Mouse (Mus musculus) liver, postnatal 0 days (tissue): ENCODE measurements around the gene Ccdc74a. TPM values are rescaled to one million over a fixed set of nuclear protein-coding genes. Genes with fewer than 3 reads are reported as not detected.

Experiments
- ATAC-seq: fragments of 200-750 bp; cut with Nextera tagmentation; 2 replicates; pipeline ENCODE4 v1.8.0; 2017; ENCODE audit warnings: mild to moderate bottlenecking, moderate library complexity
- DNase-seq: peaks from one replicate; pipeline ENCODE4 v3.0.0-alpha.2; 2016
- H3K27ac ChIP-seq: fragments of 300-500 bp; sonication (generic); 2 replicates; pipeline ENCODE4 v1.5.1; 2014; ENCODE audit warnings: antibody characterized with exemption, moderate library complexity, mild to moderate bottlenecking, low read depth
- H3K27me3 ChIP-seq: fragments of 300-500 bp; sonication (generic); 2 replicates; pipeline ENCODE4 v1.6.1; 2014; ENCODE audit warnings: low read length, control low read depth, mixed read lengths; ENCODE audit not compliant: insufficient read depth
- H3K36me3 ChIP-seq: fragments of 300-500 bp; sonication (generic); replicated peaks from 2 replicates; pipeline ENCODE4 v1.6.1; 2014; ENCODE audit warnings: mild to moderate bottlenecking, control low read depth, low read length, moderate library complexity, mixed read lengths; ENCODE audit not compliant: insufficient read depth
- H3K4me1 ChIP-seq: fragments of 300-500 bp; sonication (generic); 2 replicates; pipeline ENCODE4 v1.6.1; 2014; ENCODE audit warnings: antibody characterized with exemption, mild to moderate bottlenecking, control low read depth; ENCODE audit not compliant: insufficient read depth
- H3K4me2 ChIP-seq: fragments of 300-500 bp; sonication (generic); 2 replicates; pipeline ENCODE4 v1.6.1; 2014; ENCODE audit warnings: low read depth, mild to moderate bottlenecking, low read length, moderate library complexity, mixed read lengths
- H3K4me3 ChIP-seq: fragments of 300-500 bp; sonication (generic); 2 replicates; pipeline ENCODE4 v1.5.1; 2014; ENCODE audit warnings: low read depth, low read length
- H3K9ac ChIP-seq: fragments of 300-500 bp; sonication (generic); replicated peaks from 2 replicates; pipeline ENCODE4 v1.6.1; 2014; ENCODE audit warnings: mild to moderate bottlenecking, moderate library complexity
- H3K9me3 ChIP-seq: fragments of 300-500 bp; sonication (generic); 2 replicates; pipeline ENCODE4 v1.6.1; 2016; ENCODE audit warnings: mild to moderate bottlenecking, control low read depth, low read length, mixed read lengths
- CTCF ChIP-seq: sonication (generic); IDR thresholded peaks from 2 replicates; pipeline ENCODE4 v1.5.1; 2016; ENCODE audit warnings: antibody characterized with exemption, low read depth
- EP300 ChIP-seq: IDR thresholded peaks from 2 replicates; pipeline ENCODE4 v1.6.1; 2016; ENCODE audit warnings: antibody characterized with exemption, low read depth, mild to moderate bottlenecking
- WGBS: fragments of 180-500 bp; shearing (Covaris S2); extraction: QIAGEN DNeasy Blood & Tissue Kit; methylation state at CpG from one replicate; pipeline ENCODE4 v1.1.7; 2014; ENCODE audit not compliant: insufficient replicate concordance; 5-methylcytosine and 5-hydroxymethylcytosine counted together
- polyA plus RNA-seq: library from polyadenylated mRNA; unstranded; fragments of >200 nt; fragmentation: Nextera tagmentation; extraction: Ambion mirVana; gene quantifications from 2 replicates; pipeline ENCODE4 v1.2.1, GENCODE M21; 2015

Gene Ccdc74a
- polyA plus RNA-seq, 1 experiment from 2014 or later: 3.3 TPM

DNA sequence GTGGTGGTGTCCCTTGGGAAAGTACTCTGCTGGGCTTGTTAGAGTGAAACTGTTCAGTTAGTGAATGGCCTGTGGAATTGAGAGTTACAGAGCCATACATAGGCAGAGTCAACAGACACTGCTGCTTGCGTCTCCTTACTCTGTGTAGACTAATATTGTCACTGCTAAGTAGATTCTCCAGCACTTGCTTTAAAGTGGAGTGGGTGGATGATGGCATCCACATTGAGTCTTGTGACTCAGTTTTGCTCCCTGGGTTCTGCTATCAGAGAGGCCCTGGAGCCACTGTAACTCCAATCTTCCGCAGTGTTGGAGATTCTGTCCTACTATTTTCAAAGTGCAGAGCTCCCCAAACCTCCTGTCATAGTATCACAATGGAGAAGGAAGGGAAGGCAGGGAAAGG is 13.7 kb upstream of the Ccdc74a start:
- H3K9me3 ChIP-seq: no peaks in the 10 kb centered on the region
- peaks cover 65% of the 10 kb centered on the region for H3K36me3 ChIP-seq
- ATAC-seq: no peak
- H3K9ac ChIP-seq: no peak overlapping the region
- H3K4me2 ChIP-seq: no peak overlapping the region
- peaks cover 13% of the 10 kb centered on the region for H3K4me1 ChIP-seq
- H3K27ac ChIP-seq: no peak overlapping the region
- 94% methylated on average over 2 of the region's 2 CpGs for WGBS
- DNase-seq: no peak
- H3K27me3 ChIP-seq: no peaks in the 10 kb centered on the region
- H3K4me3 ChIP-seq: no peak overlapping the region
- TF ChIP-seq CTCF: no peak
- no peak for TF ChIP-seq EP300

DNA sequence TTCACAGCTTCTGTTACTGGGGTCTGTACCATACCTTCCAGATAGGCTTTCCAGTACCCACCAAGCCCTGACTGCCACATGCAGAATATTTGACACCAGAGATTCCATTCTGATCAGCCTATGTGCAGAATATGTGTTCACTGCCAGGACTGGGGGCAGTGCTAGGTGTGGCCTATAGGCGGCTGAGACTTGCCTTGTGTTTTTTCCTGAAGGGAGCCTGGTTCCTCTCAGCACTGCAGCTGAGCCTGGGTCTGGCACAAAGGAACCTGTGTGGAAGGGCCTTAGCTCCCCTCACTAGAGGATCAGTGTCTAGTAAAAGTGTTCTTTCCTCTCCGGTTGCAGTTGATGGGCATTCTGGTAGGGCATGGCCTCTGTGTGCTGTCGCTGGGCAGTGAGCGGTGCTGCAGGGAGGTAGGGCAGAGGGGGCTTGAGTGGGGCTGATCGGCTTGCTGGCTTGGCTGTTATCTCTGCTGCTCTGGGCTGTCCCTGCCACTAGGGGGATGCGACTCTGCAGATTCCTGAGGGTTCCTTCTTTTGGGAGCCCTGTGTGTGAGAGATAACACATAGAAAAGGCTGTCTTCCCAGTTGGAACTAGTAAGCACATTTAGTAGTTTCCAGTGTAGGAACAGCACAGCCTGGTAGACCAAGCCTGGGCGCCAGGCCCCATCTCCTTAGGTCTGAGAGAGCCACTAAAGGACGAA is 12.6 kb upstream of the Ccdc74a start:
- H3K36me3 ChIP-seq: peaks cover 55% of the 10 kb centered on the region
- H3K9me3 ChIP-seq: no peaks in the 10 kb centered on the region
- no peak overlapping the region for H3K4me2 ChIP-seq

DNA sequence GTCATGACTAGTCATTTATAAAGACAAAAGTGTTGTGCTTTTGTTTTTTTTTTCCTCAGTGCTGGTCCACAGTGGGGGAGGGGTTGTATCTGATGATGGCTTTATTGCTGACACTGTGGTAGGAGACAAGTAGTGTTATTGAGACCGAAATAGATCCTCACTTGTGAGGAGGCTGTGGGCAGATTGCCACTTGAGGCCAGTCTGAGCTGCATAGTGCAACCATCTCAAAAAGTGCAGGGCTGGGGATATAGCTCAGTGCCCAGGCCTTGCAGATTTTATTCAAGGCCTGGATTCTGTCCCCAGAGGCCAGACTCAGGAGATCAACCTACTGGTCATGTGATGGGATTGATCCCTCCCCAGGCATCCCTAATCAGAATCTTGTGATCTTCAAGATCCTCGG is 9.4 kb upstream of the Ccdc74a start:
- no peaks in the 10 kb centered on the region for H3K27me3 ChIP-seq
- no peak overlapping the region for H3K4me2 ChIP-seq
- no peak for ATAC-seq
- peaks cover 52% of the 10 kb centered on the region for H3K36me3 ChIP-seq
- no peak overlapping the region for H3K4me3 ChIP-seq
- peaks cover 25% of the 10 kb centered on the region for H3K4me1 ChIP-seq
- H3K9me3 ChIP-seq: no peaks in the 10 kb centered on the region
- TF ChIP-seq EP300 (no peak), CTCF (no peak)
- 71% methylated on average over 2 of the region's 2 CpGs for WGBS
- no peak for DNase-seq
- 0 out of 2 replicates have a peak overlapping the region, but pooled peaks have one; percentile 96 for H3K27ac ChIP-seq
- H3K9ac ChIP-seq: no peak overlapping the region

More for the DNA sequence above, 12.6 kb upstream of the Ccdc74a start:
- H3K27me3 ChIP-seq: no peaks in the 10 kb centered on the region
- H3K4me1 ChIP-seq: peaks cover 16% of the 10 kb centered on the region
- H3K27ac ChIP-seq: no peak overlapping the region
- H3K4me3 ChIP-seq: no peak overlapping the region
- 72% methylated on average over 8 of the region's 8 CpGs for WGBS
- DNase-seq (no peak), ATAC-seq (no peak)
- TF ChIP-seq EP300: no peak
- peak; percentile 66 for TF ChIP-seq CTCF
- H3K9ac ChIP-seq: no peak overlapping the region

DNA sequence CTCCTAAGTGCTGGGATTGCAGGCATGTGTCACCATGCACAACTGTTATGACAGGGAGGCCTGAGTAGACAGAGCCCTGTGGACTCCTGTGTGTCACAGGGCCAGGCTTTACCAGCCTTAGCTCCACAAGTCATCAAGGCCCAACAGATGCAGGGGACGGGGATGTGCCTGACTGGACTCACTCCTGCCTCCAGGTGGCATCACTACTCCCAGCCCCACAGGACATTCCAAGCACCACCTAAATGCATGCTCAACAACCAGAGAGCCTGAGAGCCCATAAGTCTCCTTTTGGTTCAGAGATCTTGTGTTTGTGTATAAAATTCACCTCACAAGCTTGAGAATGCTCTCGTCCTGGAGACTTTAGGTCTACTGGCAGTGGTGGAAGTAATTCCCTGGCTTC is 8.7 kb upstream of the Ccdc74a start:
- peak overlapping the region; percentile 34; the same call in 1 of the 2 replicates for H3K4me2 ChIP-seq
- no peak overlapping the region for H3K4me3 ChIP-seq
- H3K27ac ChIP-seq: peak overlapping the region; percentile 96
- H3K27me3 ChIP-seq: no peaks in the 10 kb centered on the region
- peaks cover 25% of the 10 kb centered on the region for H3K4me1 ChIP-seq
- TF ChIP-seq EP300 (no peak), CTCF (peak; percentile 63)
- WGBS: 80% methylated on average over 2 of the region's 2 CpGs
- H3K9me3 ChIP-seq: no peaks in the 10 kb centered on the region
- peak overlapping the region; percentile 23; the same call in 1 of the 2 replicates for H3K9ac ChIP-seq
- H3K36me3 ChIP-seq: peaks cover 52% of the 10 kb centered on the region
- ATAC-seq (no peak), DNase-seq (no peak)

- Histone ChIP-seq H3K4me1 (peaks cover 25% of the 10 kb centered on the region), H3K9me3 (no peaks in the 10 kb centered on the region), H3K36me3 (peaks cover 52% of the 10 kb centered on the region), H3K4me3 (no peak overlapping the region), H3K4me2 (peak overlapping the region; percentile 34; the same call in 1 of the 2 replicates), H3K9ac (peak overlapping the region; percentile 23; the same call in 1 of the 2 replicates), H3K27ac (peak overlapping the region; percentile 96), H3K27me3 (no peaks in the 10 kb centered on the region)
- peak; percentile 97 for ATAC-seq
- TF ChIP-seq EP300: peak; percentile 94
- TF ChIP-seq CTCF: no peak
- WGBS: 60% methylated on average over 9 of the region's 9 CpGs
- peak; percentile 80 for DNase-seq
Observed at GRCm38 (mm10) chr16:17638036-17638628, 8.1 kb upstream of the Ccdc74a start.

GRCm38 (mm10) chr16:17639081-17639480 is 7.2 kb upstream of the Ccdc74a start:
- no peak for ATAC-seq
- peak overlapping the region; percentile 64 for H3K27ac ChIP-seq

More at GRCm38 (mm10) chr16:17639081-17639480, 7.2 kb upstream of the Ccdc74a start:
- no peak for DNase-seq
- no peak overlapping the region for H3K9ac ChIP-seq
- 96% methylated on average over 3 of the region's 3 CpGs for WGBS
- TF ChIP-seq EP300: no peak
- 0 out of 2 replicates have a peak, but pooled peaks have one; percentile 7 for TF ChIP-seq CTCF
- no peak overlapping the region for H3K4me3 ChIP-seq
- H3K36me3 ChIP-seq: peaks cover 47% of the 10 kb centered on the region
- no peaks in the 10 kb centered on the region for H3K9me3 ChIP-seq
- H3K27me3 ChIP-seq: no peaks in the 10 kb centered on the region
- no peak overlapping the region for H3K4me2 ChIP-seq
- H3K4me1 ChIP-seq: peaks cover 25% of the 10 kb centered on the region
